Mouse (Mus musculus): Measurements from ENCODE around the gene Gen1.

Gene Gen1

GRCm38 (mm10) chr12:11224722-11225121 is 40.9 kb downstream of the Gen1 start:
- DNase-seq (ENCODE audit: low read depth, low spot score) = no peak

DNA sequence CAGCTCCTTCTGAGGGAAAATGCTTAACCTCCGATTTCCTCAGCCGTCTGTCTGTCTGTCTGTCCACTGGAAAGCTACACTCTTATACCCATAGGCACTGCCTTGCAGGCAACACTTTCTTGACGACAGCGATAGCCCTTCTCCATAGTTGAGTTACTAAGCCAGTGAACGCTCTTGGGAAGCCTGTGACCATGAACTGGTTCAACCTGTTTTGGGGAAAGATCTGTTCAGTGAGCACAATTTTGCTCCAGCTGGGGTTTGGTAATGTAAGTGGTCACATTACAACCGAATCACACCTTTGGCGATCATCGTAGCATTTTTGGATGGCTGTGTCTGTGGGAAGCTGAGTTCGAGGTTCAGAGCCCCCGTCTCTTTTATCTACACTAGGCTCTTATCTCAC is 42.5 kb downstream of the Gen1 start:
- DNase-seq (ENCODE audit: low read depth, low spot score) = no peak

GRCm38 (mm10) chr12:11222566-11222965 is 43.0 kb downstream of the Gen1 start:
- no peak for DNase-seq (ENCODE audit: low read depth, low spot score)

DNA sequence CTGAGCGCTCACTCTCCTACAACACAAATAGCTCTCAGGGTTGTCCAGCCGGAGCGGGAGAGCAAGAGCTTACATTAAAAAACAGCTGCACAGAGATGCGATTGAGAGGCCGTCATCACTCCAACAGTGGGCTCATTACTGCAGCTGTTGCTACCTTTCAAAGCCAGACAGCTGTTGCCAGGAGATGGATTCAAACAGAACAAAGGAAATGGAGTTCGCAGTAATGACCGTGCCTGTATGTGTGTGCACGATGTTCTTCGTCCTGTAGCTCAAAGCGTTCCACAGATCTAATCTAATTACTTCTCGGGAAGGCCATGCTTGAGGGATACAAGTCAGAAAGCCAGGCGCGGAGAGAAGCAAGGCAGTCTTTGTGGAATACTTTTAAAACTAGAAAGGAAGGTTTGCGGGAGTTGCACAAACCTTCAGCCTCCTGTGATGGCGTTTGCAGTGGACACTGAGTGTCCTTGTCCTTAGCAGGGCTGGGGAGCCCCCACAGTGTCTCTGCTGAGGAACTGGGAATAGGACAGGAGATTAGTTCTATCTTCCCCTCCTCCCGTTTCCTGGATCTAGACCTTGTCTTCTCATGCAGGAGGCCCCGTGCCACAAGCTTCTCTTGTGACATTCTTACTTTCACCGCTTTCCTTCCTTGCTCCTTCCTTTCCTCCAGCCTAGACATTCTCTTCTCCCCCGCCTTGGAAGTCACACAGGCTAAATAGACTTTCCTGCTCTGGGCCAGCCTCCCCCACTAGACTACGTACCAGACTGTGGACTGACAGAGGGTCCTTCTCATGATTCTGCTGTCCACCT is 43.9 kb downstream of the Gen1 start:
- no peak for DNase-seq (ENCODE audit: low read depth, low spot score)

DNA sequence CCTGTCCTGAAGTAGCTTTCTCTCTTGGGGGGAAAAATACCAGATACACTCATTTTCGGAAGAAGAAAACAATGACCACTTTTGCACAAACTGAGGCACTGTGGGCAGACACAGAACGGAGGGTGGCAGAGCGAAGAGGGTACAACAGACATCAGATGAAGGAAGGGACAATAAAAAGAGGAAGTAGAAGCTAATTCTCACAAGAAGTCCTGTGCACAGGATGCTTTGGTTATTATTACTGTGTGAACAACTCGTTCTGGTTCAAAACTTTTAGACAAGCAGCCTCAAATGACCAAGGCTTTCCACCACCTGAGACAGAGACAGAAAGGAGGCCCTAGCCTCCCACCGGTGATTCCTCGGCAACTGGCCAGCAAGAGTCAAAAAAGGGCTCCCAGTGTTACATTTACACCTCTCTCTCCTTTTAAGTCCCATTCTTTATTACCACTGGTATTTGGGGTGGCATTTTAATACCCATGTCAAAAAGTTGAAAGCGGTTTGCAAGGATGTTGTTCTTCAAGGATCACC is 47.8 kb downstream of the Gen1 start:
- no peak for DNase-seq (ENCODE audit: low read depth, low spot score)

DNA sequence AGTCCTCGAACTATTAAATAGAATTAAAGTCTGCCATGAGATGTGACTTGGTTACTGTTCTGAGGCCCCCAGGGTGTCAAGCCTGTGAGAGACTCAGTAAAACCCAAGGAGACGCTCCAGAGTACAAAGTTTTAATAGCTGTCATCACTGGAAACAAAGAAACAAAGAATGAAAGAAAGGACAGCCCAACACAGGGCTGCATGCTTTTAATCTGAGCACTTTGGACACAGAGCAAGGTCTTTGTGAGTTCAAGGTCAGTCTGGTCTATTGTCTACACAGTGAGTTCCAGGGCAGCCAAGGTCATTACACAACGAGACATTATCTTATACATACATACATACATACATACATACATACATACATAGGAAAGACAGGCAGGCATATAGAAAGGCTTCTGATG is 49.1 kb downstream of the Gen1 start:
- DNase-seq (ENCODE audit: low read depth, low spot score) = no peak

GRCm38 (mm10) chr12:11215555-11215954 is 50.0 kb downstream of the Gen1 start:
- no peak for DNase-seq (ENCODE audit: low read depth, low spot score)

DNA sequence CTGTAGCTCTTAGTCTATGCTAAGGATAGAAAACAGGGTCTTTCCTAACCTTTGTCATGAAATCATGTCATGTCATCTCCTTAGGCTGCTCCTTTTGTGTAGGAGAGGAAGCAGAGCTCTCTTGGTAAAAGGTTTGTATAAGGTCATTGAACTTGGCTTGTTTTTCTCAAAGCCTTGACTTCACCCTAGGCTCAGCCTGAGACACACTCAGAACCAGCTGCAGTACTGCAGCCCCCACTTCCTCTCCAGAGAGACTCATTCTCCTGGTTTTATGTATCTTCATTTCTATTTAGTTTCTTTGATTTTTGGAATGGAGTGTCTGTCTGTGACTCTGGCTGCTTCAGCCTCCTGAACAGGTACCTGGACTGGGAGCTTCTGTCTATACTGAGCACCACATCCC is 50.8 kb downstream of the Gen1 start:
- DNase-seq (ENCODE audit: low read depth, low spot score) = no peak

GRCm38 (mm10) chr12:11212881-11213280 is 52.7 kb downstream of the Gen1 start:
- DNase-seq (ENCODE audit: low read depth, low spot score) = peak; percentile 62

- DNase-seq (ENCODE audit: low read depth, low spot score) = no peak
Observed at GRCm38 (mm10) chr12:11210361-11210760, 55.2 kb downstream of the Gen1 start.

DNA sequence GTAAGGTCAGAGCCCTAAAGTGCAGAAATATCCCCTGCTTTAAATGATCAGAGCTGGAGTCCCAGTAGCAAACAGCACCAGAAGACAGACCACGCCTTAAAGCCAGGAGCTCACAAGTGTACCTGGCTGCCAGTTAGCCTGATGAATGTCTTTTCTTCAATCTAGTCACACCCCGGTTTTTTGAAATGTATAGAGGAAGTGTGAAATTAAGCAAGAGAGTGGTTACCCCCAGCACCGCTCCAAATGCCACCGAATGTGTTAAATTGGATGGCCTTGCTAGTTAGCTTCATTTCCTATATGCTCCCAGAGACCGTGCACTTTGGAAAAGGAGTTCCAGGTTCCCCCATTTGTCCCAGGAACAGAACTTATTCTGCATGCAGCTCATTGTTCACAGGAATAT is 56.0 kb downstream of the Gen1 start:
- DNase-seq (ENCODE audit: low read depth, low spot score) = no peak

DNA sequence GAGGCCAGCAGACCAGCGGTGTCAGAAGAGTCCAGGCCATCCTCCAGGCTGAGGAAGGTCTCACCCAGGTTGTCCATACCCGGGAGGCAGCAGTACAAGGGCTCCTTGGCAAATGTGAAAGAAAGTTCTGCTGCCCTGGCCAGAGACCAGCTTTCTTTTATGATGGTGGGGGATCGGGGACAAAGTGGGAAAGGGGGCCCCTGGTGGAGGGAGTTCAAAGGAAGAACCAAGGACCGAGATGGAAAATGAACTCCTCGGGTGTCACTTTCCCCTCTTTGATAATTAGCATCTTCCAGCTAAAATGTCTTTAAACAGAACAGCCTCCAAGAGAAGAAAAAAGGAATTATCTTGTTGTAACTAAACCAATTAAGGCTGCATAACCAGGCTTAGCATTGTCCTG is 56.7 kb downstream of the Gen1 start, which contains the start of gene Msgn1:
Gene Msgn1 (minus strand): TSS at position 101 of the 400 bp plus-strand sequence.
- no peak for DNase-seq (ENCODE audit: low read depth, low spot score)

DNA sequence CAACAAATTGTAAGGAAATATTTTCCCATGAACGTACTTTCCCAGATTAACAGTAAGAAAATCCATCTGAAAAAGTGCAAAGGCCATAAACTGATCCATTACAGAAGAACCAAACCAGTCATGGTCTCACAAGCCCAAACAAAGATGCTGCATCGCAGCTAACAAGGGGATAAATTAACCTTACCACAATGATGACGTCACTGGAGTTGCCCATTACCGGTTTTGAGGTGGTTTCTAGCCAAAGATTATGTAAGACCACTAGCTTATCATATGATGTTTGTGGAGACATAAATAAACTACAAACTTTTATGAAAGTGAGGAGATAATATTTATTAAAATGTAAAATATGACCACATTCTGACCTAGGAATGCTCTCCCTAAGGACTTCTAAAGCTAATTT is 59.3 kb downstream of the Gen1 start:
- DNase-seq (ENCODE audit: low read depth, low spot score) = no peak

DNA sequence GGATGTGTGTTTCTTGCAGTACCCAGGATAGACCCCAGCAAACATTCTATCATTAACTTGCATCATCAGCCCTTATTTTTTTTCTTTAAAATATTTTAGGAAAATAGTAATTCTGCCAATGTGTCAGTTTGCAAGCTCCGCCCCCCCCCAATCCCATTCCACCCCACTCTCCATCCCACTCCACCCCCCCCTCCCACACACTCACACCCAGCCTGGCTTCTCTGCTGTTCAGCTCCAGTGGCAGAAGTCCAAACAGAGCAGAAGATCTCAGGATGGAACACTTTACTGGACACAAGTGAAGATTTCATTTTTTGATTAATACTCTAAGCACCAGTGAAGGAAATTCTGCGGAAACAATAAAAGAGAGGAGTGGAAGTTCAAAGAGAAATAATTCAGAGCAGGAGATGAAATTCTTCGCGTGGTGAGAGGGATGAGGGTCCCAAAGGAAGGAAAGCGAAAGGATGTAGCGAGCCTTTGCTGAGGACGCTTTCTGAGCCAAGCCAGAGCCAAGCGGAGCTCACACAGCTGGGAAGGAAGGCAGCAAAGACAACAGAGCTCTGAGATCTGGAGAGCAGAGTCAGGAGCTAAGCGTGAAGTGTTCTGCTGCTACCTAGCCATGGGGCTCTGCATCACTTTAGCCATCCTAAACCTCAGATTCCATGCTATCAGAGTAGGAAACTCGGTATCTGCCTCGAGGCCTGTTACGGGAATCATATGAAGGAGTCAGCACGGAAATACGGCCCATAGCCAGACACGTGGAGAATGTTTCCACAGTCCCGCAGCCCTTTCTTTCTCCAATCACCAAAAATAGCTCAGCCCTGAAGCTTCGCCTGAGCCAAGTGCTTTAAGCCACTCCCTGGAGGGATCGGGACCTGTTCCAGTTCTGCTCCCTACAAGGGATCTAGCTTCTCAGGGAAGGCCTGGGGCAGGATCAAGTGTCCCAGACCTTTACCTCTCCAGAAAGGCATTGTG is 61.6 kb downstream of the Gen1 start:
- no peak for DNase-seq (ENCODE audit: low read depth, low spot score)

GRCm38 (mm10) chr12:11202476-11202875 is 63.1 kb downstream of the Gen1 start:
- DNase-seq (ENCODE audit: low read depth, low spot score) = no peak

- no peak for DNase-seq (ENCODE audit: low read depth, low spot score)
Observed at GRCm38 (mm10) chr12:11200711-11201110, 64.9 kb downstream of the Gen1 start.

DNA sequence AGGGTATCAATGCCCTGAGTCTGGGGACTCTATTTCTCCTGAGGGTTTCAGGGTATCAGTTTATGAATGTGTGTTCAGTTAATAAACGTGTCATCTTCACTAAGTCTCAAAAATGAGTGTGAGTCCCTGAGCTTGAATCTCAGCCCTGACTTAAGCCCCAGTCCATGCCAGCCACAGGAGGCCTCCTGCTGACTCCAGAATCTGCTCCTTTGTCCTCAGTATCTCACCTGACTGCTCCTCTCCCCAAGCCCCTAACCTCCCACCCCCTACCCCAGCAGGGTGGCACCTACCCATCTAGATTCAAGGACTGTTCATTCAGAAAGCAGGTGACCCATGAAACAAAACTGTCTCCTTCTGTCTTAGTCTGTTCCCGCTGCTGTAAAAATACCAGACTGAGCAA is 67.0 kb downstream of the Gen1 start:
- no peak for DNase-seq (ENCODE audit: low read depth, low spot score)

GRCm38 (mm10) chr12:11198026-11198425 is 67.6 kb downstream of the Gen1 start:
- no peak for DNase-seq (ENCODE audit: low read depth, low spot score)

- DNase-seq (ENCODE audit: low read depth, low spot score) = no peak
Observed at GRCm38 (mm10) chr12:11196830-11197229, 68.8 kb downstream of the Gen1 start.

DNA sequence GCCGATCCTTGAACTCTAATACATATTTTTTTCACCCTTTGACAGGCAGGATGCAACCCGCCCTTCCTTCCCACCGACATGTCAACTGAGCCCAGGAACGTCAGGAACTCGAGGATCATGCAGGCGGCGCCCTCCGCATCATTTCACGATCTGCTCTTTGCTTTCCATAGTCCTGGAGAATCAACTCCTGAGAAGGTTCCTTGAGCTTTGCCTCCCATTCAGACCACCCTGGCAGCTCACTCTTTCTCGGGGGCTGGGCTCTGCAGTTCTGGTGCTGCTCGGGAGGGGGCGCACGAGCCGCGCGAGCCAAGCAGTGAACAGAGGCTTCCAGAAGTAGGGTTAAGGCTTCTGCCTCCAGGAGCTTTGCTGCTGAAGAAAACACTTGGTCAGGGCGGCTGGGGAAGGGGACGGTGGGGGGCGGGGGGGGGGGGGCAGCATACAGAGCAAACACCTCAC is 69.4 kb downstream of the Gen1 start:
- peak; percentile 19 for DNase-seq (ENCODE audit: low read depth, low spot score)

GRCm38 (mm10) chr12:11195031-11195430 is 70.6 kb downstream of the Gen1 start:
- DNase-seq (ENCODE audit: low read depth, low spot score) = no peak

All from 3T3-L1 (cell line).